8 mouse cellular contexts compared by ENCODE assay signal in the genomic region with DNA sequence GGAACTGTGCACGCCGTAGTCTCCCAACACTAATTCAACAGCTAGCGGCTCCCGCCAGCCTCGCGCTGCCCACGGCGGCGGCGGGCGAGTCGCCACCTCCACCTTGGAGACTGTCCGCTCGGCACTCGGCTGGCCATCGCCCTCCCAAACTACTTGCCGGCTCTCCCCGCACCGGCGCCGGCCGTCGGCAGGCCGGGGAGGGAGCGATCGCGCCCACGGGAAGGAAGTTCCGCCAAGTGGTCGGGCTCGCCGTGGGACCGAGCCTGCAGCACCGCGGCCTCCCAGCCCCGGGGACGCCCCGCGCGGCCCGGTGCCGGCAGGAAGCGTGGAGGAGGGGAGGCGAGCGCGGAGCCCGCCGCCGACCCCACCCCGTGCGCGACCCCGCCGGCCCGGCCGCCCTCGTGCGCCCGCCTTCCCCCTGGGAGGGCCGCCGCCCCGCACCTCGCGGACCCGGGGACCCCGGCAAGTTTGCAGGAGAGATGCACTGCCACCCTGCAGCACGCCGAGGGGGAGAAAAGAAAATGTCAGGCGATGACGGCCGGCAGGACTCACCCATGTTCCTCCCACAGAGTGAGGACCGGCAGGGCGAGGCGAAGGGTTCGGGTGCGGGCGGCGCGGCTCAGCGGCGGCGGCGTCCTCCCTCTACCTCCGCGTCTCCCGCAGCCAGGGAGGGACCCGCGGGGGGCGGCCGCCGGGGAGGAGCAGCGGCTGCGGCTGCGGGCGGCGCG. TPM values are rescaled to one million over a fixed set of nuclear protein-coding genes. Genes with fewer than 3 reads are reported as not detected.
DNase-seq lines count a peak whose midpoint lies in the region; ATAC-seq lines count a peak whose summit lies in the region.

A gene (minus strand): TSS at position 718 of the 728 bp plus-strand sequence.

- DNase-seq in adrenal gland, adult (ENCODE audit: inconsistent age in 2 of 2, low spot score in 1 of 2), result peak; percentile 80 to 93
- DNase-seq in embryo, embryonic 10 days (ENCODE audit: low spot score), result peak; percentile 65
- peak; percentile 64 for DNase-seq in gastrocnemius, postnatal 14 days
- peak; percentile 41 to 64 for DNase-seq in left cerebral cortex, postnatal 14 days (ENCODE audit: low spot score in 2 of 2)
- peak; percentile 73 for DNase-seq in right cerebral cortex, postnatal 14 days
- DNase-seq in urinary bladder, postnatal 36 days (ENCODE audit: low spot score in 2 of 2), result peak; percentile 56 to 60

- ATAC-seq in inflammation-experienced regulatory T-cells, adult 6 months, result peak; percentile 44
- ATAC-seq in megakaryocyte-erythroid progenitor cell, adult 5-6 weeks (replicated peaks; ENCODE audit: low FRiP score, low TSS enrichment, poor library complexity, severe bottlenecking), result peak; percentile 55

- intact Hi-C loops in gastrocnemius, postnatal 14 days (cut with DNase I; ENCODE audit: low total_unique reads), result no loop called here
- intact Hi-C loops in left cerebral cortex, postnatal 14 days (cut with DNase I), result loop anchor here (10.0 kb wide), 4 partner anchors 110 to 590 kb away; a partner anchor contains a TSS

RNA-seq across cellular contexts. Expression of the gene that starts here (rescaled TPM):
- total RNA-seq in gastrocnemius, postnatal 14 days (2021), result 10 to 100 TPM; 36.1 to 37.6 TPM
- 10 to 100 TPM; 64.8 to 78.6 (median 67.9) TPM for polyA plus RNA-seq in inflammation-experienced regulatory T-cells, adult 6 months (2017; shearing (Covaris generic))
- total RNA-seq in left cerebral cortex, postnatal 14 days (2021), result 100 to 1,000 TPM; 292 to 301 TPM
- 24.3 and 37.1 TPM in 2 replicates for total RNA-seq in megakaryocyte-erythroid progenitor cell, adult 5-6 weeks (2014; fragmentation: Nextera tagmentation)
- total RNA-seq in megakaryocyte-erythroid progenitor cell, adult 5-6 weeks (2017), result 18.3 and 20.8 TPM in 2 replicates

Comparison
In these comparisons a context has a peak if more than half of its experiments do, and no peak if none do; other contexts are left out.
1. Peak in every context shown above with its lines: DNase-seq and ATAC-seq.
2. RNA of the gene that starts here (total RNA-seq): 292 to 301 TPM in left cerebral cortex, postnatal 14 days; 36.1 to 37.6 TPM in gastrocnemius, postnatal 14 days and 18.3 to 37.1 TPM in megakaryocyte-erythroid progenitor cell, adult 5-6 weeks; every median in the first group is over 4 times any median in the second.